Mouse (Mus musculus): Measurements from ENCODE around the gene Hid1.

- TF ChIP-seq GATA1 (IDR thresholded peaks at IDR 0.05; ENCODE audit: borderline replicate concordance, low read length) = no peak
- no peak for TF ChIP-seq FLI1 (IDR thresholded peaks at IDR 0.05; ENCODE audit: low read length)
These were observed 42.0 kb upstream of the Hid1 start for GRCm38 (mm10) chr11:115409556-115409955.

Data from megakaryocyte, embryonic 14.5 days (primary cell).